Mouse (Mus musculus) right cerebral cortex, adult 2 months (tissue): ENCODE results near the gene Ctrb1.
A peak's percentile ranks its signal among the peaks of the same experiment; 100 is the strongest.

Experiments used
- DNase-seq, 2 experiments: peaks; one replicate each; pipeline ENCODE4 v3.0.0; 2021 to 2022; ENCODE audit warnings: low spot score in 2 of 2

Gene Ctrb1

DNA sequence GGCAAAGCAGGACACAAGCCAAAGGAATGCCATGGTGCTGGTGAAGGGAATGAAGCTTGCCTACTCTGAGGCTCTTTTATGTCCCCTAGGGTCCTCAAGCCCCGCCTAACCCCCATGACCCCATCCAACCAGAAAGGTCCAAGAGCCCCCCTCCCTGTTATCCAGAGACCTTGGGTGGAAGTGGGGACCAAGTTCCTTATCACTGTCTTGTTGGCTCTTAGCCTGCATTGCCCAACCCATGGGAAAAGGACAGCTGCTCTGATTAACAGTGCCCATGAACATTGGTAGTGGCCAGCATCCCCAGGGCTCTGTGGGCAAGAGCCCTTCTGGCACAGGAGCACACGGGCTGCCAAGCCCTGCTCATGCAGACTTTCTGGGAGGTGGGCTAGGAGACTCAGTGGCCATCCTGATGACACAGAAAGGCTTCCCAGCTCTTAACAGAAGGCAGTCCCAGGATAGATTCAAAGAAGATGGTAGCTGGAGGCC, at the start of gene Ctrb1:
Ctrb1 (minus strand) TSS at position 51 of the 486 bp plus-strand sequence.
- DNase-seq = no peak

DNA sequence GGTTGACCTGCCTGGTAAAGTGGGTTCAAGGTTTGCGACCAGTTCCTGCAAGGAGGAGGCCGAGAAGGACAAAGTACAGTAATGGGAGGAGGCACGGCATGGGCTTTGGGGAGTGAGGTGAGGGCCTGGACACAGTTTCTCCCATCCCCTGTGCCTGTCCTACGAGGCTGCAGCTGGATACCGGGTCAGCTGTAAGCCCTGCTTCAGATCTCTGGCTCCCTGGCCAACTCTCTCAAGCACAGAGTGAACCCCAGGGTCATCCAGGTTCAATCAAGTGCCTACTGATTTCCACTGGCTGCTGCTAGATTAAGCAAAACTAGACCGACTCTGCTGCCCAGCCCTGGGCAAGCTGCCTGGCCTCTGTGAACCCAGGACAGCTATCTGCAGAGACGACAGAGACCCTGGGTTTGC, 49.5 kb upstream of the Ctrb1 start:
- no peak for DNase-seq

DNA sequence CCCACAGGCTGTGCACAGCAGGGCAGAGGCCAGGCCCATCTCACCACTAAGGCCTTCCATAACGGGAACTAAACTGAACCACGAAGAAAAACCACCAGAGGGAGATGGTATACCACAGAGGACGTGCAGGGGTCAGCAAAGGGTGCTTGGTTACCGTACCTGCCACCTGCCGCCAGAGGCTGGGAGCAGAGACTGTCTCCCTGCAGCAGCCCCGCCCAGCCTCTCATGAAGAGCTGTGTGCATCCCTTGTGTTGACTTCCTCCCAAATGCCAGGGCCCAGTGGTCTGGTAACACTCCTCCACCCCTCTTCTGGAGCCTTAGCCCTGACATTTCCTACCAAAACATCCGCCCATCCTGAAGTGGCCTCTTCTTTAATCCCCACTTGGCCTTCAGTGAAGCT, 48.8 kb upstream of the Ctrb1 start:
- DNase-seq = no peak

DNA sequence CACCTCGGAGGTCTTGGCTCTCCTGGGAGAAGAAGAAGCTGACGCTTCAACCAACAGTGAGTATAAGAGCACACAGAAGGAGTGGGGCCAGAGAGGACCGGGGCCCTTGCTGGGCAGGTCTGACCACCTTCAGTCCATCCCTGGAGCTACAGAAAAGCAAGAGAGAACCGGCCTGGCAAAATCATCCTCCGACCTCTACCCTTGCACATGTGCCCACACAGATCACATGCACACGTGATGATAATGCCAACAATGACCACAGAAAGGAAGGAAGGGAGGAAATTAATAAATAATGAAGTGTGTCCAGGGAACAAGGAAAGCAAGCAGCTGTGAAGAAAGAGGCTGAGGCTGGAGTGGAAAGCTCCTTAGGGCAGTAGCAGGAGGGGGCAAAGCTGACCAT, 48.1 kb upstream of the Ctrb1 start:
- DNase-seq = no peak

DNA sequence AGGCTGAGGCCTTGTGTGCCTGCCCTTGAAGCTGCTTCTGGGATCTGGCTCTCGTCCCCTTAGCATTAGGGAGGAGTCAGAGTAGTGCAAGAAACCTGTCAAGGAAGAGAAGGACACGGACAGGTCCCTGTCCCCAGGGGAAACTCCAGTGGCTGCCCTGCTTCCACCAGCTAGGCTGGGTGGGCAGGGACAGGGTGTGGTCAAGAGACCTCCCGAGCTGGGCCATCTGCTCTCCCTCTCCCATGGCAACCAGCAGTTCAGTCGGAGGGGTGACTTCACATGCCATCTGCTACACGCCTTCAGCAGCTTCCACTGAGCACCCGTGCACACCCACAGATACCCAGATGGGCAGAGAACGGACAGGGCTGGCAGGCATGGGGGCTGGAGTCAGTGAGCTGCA, 45.5 kb upstream of the Ctrb1 start:
- DNase-seq = peak; percentile 69 to 70

DNA sequence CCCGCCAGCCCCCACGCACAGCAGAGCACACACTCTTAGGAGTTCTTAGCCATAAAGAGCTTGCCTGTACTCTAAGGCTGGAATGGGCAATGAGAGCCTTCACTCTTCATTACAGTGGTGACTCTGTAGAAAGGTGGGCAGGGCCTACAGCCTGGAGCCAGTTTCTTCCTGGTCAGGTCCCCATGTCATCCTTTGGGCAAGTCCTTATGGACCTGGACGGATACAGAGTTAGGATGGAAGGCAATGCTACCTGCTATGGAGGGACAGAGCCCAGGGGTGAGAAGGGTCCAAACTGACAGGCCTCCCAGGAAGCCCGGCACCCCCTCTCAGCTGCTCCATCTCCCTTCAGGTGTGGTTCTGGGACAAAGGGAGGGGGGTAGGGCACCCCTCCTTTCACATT, 45.0 kb upstream of the Ctrb1 start:
- DNase-seq = no peak

DNA sequence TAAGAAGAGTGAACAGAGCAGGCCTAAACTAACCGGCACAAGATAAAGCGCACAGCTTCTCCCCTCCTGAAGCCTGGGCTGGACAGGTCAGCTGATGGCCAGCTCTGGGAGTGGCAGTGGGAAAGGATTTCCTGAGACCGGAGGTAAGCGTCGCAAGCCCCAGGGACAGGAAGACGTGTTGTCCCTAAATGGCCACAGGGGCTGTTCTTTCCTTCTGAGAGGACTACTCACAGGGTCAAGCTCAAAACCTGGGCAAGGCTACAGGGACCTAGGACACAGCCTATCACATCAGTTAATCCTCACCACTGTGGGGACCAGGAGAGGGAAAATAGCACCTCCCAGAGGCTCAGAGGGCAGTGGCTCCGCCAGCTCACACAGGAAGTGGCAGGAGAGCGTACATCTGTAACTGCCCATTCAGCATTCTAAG, 44.5 kb upstream of the Ctrb1 start:
- DNase-seq = no peak

DNA sequence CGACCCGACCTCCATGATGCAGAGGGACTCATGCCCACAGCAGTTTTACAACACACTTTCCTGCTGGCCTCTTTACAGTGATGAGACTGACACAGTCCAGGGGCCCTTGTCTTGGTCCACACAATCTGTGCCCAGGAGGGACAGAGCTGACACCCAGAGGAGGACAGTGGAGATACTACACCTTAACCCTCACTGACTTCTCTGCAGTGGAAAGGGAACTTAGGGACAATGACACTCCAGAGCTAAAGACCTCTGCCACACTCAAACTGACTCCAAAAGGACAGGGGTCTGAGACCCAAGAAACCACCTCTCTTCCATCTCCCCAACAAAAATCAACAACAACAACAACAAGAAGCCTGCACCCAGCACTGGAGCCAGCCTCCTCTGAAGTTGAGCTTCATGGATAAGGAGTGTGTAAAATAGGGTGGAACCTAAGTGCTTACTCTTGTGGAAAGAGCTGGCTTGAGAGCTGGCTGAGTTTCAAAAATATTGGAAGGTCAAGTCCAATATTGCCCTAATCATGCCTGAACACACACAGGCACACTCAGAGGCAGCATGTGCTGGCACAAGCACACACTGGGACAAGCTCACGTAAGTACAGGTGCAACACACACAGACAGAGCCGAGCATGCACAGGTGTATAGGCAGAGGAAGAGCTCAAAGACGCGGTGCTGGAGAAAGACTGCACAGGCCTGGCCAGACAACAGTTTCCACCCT, 43.6 kb upstream of the Ctrb1 start:
- no peak for DNase-seq

DNA sequence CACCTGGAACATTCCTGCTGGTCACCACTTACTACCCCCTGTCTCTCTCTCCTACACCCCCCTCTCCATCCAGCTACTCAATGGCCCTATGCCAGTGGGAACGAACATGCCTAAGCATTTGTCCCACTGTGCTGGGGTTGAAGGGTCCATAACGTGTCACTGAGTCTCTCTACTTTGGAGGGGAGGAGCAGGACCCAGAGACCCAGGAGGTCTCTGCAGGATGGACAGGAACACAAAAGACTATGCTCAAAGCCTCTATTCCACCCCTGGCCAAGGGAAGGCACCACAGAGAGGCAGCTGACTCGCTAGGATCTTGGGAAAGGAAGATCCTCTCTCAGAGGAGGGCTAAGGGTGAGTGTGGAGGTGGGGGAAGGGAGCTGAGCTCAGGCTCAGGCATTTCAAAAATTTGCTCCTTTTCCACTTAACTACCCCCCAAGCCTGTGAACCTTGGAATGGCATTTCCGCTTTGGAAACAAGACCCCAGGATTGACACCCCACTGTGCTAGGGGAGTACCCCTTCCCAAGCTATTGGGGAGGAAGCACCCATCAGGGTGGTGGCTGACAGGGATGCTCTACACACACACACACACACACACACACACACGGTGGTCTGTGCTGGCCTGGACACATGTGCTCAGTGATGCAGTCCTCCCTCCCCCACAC, 42.9 kb upstream of the Ctrb1 start:
- DNase-seq = no peak

DNA sequence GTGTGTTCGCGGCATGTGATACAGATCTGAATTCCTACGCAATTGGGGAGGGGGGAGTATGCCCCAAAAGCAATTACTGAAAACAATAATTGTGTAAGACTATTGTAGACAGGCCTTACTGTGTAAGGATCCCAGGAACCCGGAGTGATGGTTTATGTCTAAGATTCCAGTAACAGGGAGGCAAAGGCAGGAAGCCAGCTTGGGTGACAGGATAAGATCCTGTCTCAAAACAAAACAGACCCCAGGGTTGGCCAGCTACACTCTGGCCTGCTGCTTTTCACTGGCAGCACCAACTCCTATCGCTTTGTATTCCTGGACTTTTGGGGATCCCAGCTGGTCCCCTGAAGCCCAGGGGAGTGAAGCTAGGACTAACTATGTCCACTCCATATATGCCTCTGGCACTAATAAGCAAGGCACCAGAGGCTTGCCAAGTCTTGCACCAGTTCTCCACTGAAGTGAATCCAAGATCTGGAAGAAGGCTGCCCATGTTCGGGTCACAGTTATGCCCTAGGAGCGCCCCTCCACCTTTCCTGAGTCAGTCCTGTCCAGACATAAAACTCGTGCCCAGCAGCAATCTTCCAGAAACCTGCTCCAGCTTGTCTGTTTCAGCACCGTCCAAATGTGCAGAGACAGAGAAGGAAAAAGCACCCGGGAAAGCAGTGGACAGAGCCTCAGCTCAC, 41.7 kb upstream of the Ctrb1 start:
- no peak for DNase-seq

DNA sequence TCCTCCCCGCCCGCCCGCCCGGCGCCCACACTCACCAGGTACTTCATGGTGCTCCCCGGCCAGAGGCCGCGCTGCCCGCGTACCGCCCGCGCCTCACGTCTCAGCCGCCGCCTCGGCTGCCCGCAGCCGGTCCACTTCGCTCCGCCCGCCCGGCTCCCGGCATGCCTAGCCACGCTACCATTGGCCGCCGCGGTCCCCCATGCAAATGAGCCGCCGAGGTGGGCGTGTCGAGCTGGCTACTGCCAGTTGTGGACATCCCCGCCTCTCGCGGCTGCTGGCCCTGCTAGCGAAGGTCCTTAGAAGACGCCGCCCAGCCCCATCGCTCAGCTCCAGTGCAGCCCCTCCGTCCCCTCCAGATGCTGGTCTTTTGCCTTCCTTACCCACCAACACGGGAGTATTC, 41.2 kb upstream of the Ctrb1 start:
- peak; percentile 95 to 96 for DNase-seq

DNA sequence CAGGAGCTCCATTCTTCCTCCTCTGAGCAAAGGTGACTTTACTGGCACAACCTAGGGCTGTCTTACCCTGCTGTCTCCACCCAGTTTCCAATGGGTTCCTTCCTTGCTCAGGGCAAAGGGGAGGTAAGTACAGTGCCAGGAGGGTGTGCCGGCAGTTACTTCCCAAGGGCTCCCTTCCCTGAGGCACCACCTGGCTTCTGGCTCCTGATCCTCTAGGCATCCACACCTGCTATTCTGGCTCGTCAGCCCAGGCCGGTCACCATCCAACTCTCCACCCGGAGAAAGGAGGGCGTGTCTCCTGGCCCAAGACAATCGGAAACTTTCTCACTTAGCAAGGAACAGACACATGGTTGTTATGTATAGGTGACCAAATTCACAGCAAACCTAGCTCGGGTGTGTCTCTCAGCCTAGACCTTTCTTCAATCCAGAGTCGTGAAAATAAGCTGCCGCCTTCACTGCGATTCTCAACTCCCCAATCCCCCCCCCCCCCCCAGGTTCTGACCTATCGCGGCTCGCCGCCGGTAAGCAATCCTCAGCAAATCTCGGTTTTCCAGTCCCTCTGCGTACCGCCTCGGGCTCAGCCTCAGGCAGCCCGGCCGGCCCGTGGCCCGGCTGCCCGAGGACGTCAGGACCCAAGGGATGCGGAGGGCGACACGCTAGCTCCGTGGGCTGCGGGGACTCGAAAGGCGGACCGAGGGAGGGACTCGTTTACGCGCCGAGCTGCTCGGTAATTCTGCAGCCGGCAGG, 40.6 kb upstream of the Ctrb1 start:
- DNase-seq = no peak

DNA sequence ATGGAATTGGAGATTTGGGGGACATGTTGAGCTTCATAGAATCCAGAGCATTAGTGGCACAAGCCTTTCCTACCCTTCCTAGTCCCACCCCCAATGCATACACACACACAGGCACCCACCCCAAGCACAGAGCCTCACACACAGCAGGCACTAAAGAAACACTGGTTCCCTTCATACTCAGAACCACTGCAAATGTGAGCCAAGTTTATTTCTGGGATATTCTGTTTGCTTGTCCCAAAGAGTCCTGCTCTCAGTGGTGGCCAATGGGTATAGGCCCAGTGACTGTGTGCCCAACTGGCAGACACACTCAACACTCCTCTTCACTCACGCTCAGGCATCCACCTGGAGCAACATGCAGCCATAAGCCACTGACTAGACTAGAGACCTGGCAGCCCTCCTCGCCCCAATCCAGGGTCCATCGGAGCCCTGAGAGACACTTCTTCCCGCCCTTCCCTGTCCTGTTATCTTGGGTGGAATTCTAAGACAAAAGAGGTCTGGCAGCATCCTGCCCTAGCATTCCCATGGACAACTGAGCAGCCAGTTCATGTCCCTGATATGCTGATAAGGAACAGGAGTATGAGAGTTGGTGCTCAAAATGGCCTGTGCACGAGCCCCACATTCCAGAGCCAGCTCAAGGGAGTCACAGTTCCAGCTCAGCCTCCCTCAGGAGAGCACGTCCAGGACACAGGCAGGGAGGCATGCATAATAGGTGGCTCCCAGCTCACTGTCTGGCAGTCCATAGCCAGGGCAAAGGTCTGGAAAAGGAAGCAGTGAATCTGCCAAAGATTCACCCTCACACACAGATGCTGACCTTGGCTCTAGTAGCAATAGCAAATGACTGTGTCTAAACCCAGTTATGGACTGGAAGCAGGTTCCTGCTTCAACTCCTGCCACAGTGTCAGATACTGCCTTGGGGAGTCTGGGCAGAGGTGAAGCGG, 38.7 kb upstream of the Ctrb1 start:
- no peak for DNase-seq

DNA sequence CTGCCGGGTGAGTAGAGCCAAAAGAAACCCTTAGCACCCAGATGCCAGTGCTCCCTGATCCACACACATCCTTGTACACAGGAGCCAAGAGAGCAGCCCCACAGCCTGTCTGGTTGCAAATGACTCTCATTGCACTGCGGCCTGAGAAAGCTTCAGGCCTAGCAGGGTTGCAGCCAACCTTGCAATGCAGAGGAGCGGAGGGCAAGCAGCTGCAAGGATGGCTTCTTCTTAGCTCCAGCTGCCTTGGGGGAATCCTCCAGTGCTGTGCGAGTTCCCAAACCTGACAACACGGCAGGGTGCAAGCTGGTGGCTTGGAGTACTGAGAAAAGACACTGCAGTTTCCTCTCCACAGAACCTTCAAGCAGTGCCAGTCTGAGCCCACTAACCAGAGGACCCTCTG, 37.7 kb upstream of the Ctrb1 start:
- no peak for DNase-seq

DNA sequence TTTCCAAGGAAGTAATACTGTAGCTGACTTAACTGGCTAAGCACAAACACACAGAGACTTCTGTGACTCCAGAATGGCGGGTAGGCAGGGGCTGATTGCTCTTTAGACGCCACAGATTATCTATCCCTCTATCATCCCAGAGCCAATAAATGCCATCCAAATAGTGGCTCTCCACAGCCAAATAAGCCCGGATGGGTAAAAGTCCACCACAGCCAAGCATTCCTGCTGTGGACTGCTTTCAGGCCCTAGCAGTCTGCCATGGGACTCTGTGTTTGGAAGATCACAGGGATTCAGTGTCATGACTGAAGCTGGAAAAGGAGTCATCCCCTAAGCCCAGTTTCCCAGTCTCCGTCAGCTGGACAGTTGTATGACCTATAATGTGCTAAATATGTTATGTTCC, 36.7 kb upstream of the Ctrb1 start:
- no peak for DNase-seq

DNA sequence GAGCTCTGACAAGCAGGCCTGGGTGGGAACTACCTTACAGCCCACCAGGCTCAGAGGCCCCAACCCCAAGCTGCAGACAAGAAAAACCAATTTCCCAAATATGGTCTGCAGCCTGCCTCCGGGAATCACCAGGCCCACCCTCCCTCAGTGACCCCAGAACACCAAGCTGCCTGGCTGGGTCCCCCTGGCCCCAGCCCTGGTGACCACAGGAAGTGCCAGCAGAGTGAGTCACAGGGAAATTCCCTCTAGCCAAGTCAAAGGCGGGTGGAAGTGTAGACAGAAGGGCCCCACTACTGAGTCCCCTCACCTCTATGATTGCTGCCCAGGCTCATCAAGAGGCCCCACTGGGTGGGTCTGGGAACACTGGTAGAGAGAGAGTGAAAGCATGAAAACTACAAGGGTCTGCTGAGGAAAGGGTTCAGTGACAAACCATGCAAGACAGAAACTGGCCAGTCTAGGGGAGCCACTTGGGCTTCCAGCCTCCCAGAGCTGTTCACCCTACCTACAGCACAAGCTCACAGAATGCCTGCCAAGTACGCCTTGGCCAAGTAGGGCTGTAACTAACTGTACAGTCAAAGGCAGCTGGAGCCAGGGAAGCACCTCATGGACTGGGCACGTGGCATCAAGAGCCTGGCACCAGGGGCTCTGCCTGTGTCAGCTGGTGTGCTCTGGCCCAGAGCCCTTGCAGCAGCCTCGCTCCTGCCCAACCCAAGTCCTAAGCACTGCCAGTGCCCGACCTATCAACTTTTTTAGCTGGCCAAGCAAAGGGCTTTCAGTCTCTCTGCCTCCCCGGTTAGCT, 35.5 kb upstream of the Ctrb1 start:
- peak; percentile 48 to 62 for DNase-seq

DNA sequence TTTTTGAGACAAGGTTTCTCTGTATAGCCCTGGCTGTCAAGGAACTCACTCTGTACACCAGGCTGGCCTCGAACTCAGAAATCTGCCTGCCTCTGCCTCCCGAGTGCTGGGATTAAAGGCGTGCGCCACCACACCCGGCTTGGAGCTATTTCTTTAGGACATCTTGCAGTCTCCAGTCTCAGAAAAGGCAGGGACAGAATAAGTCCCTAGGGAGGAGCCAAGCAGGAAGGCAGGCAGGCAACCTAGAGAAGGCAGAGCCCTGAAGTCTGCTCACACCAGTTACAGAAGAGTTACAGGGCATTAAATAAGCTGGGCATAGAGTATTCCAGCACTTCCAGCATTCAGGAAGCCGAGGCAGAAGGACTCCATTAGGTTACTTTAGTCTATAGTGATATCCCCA, 34.5 kb upstream of the Ctrb1 start:
- DNase-seq = no peak

DNA sequence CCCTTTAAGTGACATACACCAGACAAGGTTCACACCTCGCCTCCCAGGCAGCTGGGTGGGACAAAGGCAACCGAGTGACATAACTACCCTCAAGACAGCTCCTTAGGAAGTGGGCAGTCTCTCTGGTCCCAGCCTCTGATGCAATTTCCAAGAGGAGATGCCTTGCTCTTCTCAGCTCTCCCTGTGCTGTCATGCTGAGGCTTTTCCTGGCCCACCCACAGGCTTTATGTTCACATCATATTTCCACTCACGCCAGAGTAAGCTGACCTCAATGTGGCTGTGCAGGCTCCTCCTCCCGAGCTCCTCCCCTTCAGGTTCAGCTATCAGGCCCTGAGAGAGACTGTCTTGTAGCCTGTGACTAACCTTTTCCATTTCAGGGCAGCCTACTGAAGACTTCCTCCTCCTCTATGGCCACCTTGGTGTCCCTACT, 29.3 kb upstream of the Ctrb1 start:
- DNase-seq = peak in 1 of 2 experiments; percentile 21

DNA sequence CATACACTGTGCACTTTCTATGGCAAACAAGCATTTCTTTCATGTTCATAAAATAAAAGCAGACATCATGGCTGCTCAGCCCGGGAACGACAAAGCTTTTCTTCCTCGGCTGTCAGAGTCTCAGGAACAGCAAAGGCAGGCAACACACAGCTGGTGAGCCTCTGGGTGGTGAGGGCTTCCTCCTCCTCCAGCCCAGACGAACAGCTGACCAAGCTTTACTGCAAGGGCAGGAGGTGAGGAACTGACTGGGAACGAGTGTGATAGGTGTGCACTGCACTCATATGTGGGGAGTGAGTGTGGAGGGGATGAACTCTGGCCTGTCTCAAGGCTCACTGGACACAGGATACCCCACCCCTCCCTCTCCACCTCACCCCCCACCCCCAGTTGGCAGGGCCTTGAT, 28.1 kb upstream of the Ctrb1 start:
- no peak for DNase-seq

DNA sequence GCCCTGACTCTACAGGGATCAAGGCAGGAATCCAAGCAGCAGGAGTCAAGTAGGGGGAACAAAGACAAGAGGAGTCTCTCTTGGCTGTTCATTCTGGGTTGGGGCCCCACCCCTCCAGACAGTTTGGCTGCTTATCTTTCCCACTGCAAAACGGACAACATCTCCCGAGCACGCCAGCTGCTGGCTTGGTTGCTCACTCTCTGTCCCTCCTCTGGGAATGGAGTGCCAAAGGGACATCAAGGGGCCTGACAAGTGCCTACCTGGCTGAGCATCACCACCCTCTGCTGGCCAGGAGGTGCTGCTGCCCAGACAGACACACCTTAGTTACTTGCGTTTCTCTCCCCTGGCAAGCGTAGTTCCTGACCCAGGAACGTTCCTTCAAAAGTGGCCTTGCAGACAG, 27.1 kb upstream of the Ctrb1 start:
- no peak for DNase-seq
